Mouse (Mus musculus) olfactory bulb, adult 2 months (tissue): ENCODE measurements around the gene 4933416C03Rik.

Experiments
- CTCF ChIP-seq: fragments of 200-500 bp; IDR thresholded peaks from 2 replicates; pipeline ENCODE4 v1.5.1; 2012; ENCODE audit warnings: low read depth, mild to moderate bottlenecking, low read length, moderate library complexity; ENCODE audit not compliant: insufficient read depth
- POLR2A ChIP-seq: fragments of 200-500 bp; IDR thresholded peaks from 2 replicates; pipeline ENCODE4 v1.6.1; 2012; ENCODE audit warnings: mild to moderate bottlenecking, low read depth, low read length, moderate library complexity; ENCODE audit not compliant: insufficient read depth

- TF ChIP-seq POLR2A (no peak), CTCF (no peak)
These were observed 32.9 kb downstream of the 4933416C03Rik start for GRCm38 (mm10) chr10:116080841-116081240.
